Mouse (Mus musculus): ENCODE measurements around the gene Toporsl. TPM values are rescaled to one million over a fixed set of nuclear protein-coding genes. Genes with fewer than 3 reads are reported as not detected.

The Toporsl gene
- polyA plus RNA-seq (2014; fragmentation: Nextera tagmentation; extraction: Ambion mirVana) = not detected in 2 replicates

DNA sequence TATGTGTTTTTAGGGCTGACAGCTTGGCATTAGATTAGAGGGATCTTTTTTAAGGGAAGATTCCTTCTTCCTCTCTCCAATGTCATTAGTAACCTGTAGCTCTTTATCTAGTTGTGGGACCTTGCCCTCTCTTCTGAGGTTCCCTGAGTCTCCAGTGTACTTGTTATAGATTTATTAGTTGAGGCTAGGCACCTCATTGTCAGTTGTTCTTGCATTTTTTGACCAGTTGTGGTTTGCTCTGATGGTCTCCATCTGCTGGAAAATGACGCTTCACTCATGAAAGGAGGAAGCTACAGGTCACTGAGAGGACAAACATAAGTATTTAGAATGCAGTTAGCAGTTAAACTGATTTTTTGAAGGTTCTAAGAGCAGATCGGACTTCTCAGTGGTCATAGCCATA lies at the start of gene Toporsl:
Gene Toporsl, plus strand, starts transcription at position 348 of the 400 bp plus-strand sequence.
- Histone ChIP-seq H3K9me3 (ENCODE audit: control insufficient read depth, low read length) (no peaks in the 10 kb centered on the region), H3K4me1 (ENCODE audit: control insufficient read depth, insufficient read depth, low read length) (no peaks in the 10 kb centered on the region), H3K27ac (ENCODE audit: low read depth, low read length) (no peak within 1 kb of the TSS), H3K36me3 (ENCODE audit: control insufficient read depth, insufficient read depth, low read length) (no peaks in the 10 kb centered on the region), H3K4me3 (ENCODE audit: low read length) (no peak within 1 kb of the TSS), H3K9ac (ENCODE audit: low read depth, low read length) (no peak within 1 kb of the TSS), H3K27me3 (ENCODE audit: control insufficient read depth, insufficient read depth, low read length) (no peaks in the 10 kb centered on the region), H3K4me2 (replicated peaks; ENCODE audit: low read depth, low read length) (no peak within 1 kb of the TSS)
- no peak; the same call in 1 of the 2 replicates for ATAC-seq (ENCODE audit: low FRiP score, low TSS enrichment)
- WGBS = 39% methylated on average over 2 of the region's 2 CpGs

GRCm38 (mm10) chr4:52557672-52558071 lies 38.4 kb upstream of the Toporsl start:
- Histone ChIP-seq H3K27me3 (ENCODE audit: control insufficient read depth, insufficient read depth, low read length) (no peaks in the 10 kb centered on the region), H3K27ac (ENCODE audit: low read depth, low read length) (no peak overlapping the region), H3K36me3 (ENCODE audit: control insufficient read depth, insufficient read depth, low read length) (no peaks in the 10 kb centered on the region), H3K9me3 (ENCODE audit: control insufficient read depth, low read length) (no peaks in the 10 kb centered on the region), H3K9ac (ENCODE audit: low read depth, low read length) (no peak overlapping the region), H3K4me2 (replicated peaks; ENCODE audit: low read depth, low read length) (no peak overlapping the region), H3K4me1 (ENCODE audit: control insufficient read depth, insufficient read depth, low read length) (no peaks in the 10 kb centered on the region), H3K4me3 (ENCODE audit: low read length) (no peak overlapping the region)
- WGBS = 84% methylated on average over 1 of the region's 1 CpGs
- ATAC-seq (ENCODE audit: low FRiP score, low TSS enrichment) = no peak

DNA sequence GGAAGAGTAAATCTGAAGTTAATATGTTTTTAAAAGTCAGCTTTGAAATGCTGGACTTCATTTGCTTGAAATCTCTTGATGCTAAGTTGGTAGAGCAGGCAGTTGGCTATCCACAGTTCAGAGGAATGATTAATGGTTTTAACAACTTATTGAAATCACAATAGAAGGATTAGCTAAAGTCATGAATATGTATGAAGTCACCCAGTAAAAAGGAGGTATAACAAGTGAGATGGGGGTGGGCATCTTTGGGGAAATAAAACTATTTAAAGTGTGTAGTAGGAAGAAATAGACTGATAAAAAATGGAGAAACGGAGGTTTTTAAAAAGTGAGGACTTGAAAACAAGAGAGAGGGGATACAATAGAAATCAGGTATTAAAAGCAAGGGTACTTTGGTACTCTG lies 38.0 kb upstream of the Toporsl start:
- H3K9me3 ChIP-seq (ENCODE audit: control insufficient read depth, low read length) = no peaks in the 10 kb centered on the region
- H3K36me3 ChIP-seq (ENCODE audit: control insufficient read depth, insufficient read depth, low read length) = no peaks in the 10 kb centered on the region
- no peak overlapping the region for H3K4me2 ChIP-seq (replicated peaks; ENCODE audit: low read depth, low read length)
- no peaks in the 10 kb centered on the region for H3K4me1 ChIP-seq (ENCODE audit: control insufficient read depth, insufficient read depth, low read length)
- 66% methylated on average over 1 of the region's 1 CpGs for WGBS
- ATAC-seq (ENCODE audit: low FRiP score, low TSS enrichment) = no peak
- H3K27me3 ChIP-seq (ENCODE audit: control insufficient read depth, insufficient read depth, low read length) = no peaks in the 10 kb centered on the region
- no peak overlapping the region for H3K9ac ChIP-seq (ENCODE audit: low read depth, low read length)
- H3K27ac ChIP-seq (ENCODE audit: low read depth, low read length) = no peak overlapping the region
- H3K4me3 ChIP-seq (ENCODE audit: low read length) = no peak overlapping the region

GRCm38 (mm10) chr4:52563859-52564258 lies 32.2 kb upstream of the Toporsl start:
- Histone ChIP-seq H3K4me2 (replicated peaks; ENCODE audit: low read depth, low read length) (no peak overlapping the region), H3K36me3 (ENCODE audit: control insufficient read depth, insufficient read depth, low read length) (no peaks in the 10 kb centered on the region), H3K9ac (ENCODE audit: low read depth, low read length) (no peak overlapping the region), H3K4me3 (ENCODE audit: low read length) (no peak overlapping the region), H3K9me3 (ENCODE audit: control insufficient read depth, low read length) (no peaks in the 10 kb centered on the region), H3K27me3 (ENCODE audit: control insufficient read depth, insufficient read depth, low read length) (no peaks in the 10 kb centered on the region), H3K27ac (ENCODE audit: low read depth, low read length) (no peak overlapping the region), H3K4me1 (ENCODE audit: control insufficient read depth, insufficient read depth, low read length) (no peaks in the 10 kb centered on the region)
- no peak for ATAC-seq (ENCODE audit: low FRiP score, low TSS enrichment)
- 73% methylated on average over 1 of the region's 1 CpGs for WGBS

DNA sequence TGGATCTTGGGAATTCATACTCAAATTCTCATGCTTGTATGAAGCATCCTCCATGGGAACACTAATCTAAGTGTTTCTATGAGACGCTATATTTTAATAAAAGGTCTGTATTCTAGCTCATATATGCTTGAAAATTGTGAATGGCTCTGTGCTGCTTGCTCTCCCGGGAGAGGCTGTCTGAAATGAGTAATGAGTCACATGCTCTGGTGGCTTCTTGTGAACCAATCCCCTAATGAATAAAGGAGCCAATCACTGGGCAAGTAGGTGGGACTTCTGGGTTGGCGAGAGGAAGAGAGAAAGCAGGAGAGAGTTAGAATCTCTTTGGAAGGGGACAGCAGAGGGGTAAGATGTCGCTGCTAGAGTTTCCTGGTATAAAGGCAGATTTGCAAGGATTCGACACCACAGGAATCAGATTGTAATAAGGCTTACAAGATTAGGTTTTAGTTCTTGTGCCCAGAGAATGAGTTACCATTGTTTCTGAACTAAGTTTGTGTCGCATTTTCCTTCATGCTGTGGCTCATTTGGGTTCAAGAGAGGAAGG lies 9.8 kb upstream of the Toporsl start:
- no peak overlapping the region for H3K27ac ChIP-seq (ENCODE audit: low read depth, low read length)
- H3K27me3 ChIP-seq (ENCODE audit: control insufficient read depth, insufficient read depth, low read length) = no peaks in the 10 kb centered on the region
- ATAC-seq (ENCODE audit: low FRiP score, low TSS enrichment) = no peak
- WGBS = 72% methylated on average over 6 of the region's 6 CpGs
- no peak overlapping the region for H3K4me3 ChIP-seq (ENCODE audit: low read length)
- no peaks in the 10 kb centered on the region for H3K36me3 ChIP-seq (ENCODE audit: control insufficient read depth, insufficient read depth, low read length)
- H3K9ac ChIP-seq (ENCODE audit: low read depth, low read length) = no peak overlapping the region
- no peaks in the 10 kb centered on the region for H3K9me3 ChIP-seq (ENCODE audit: control insufficient read depth, low read length)
- no peaks in the 10 kb centered on the region for H3K4me1 ChIP-seq (ENCODE audit: control insufficient read depth, insufficient read depth, low read length)
- H3K4me2 ChIP-seq (replicated peaks; ENCODE audit: low read depth, low read length) = no peak overlapping the region

DNA sequence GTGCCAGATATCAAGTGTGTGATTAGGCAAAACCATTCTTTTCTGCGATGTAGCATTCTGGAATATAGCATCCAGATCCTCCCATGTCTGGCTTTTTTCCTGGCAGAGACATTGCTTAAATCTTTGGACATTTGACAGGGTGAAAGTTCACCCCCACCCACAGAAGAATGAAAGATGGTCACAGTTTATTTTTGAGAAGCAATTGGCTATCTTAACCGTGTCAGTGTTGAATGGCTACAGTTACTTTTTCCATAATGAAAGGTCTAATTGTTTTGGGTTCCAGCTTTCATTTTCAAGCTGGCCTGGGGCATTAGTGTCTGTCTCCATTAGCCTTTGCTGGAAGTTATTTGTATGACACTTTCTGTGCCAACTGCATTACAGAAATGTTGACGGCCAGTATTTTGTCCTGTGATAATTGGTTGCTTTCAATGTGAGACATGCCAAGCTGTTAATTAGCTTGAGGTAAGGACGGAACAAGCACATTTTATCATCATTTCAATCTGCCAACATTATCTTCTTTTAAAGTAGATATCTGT lies 2.2 kb upstream of the Toporsl start:
- Histone ChIP-seq H3K9me3 (ENCODE audit: control insufficient read depth, low read length) (no peaks in the 10 kb centered on the region), H3K4me3 (ENCODE audit: low read length) (no peak overlapping the region), H3K4me1 (ENCODE audit: control insufficient read depth, insufficient read depth, low read length) (no peaks in the 10 kb centered on the region), H3K9ac (ENCODE audit: low read depth, low read length) (no peak overlapping the region), H3K27me3 (ENCODE audit: control insufficient read depth, insufficient read depth, low read length) (no peaks in the 10 kb centered on the region), H3K27ac (ENCODE audit: low read depth, low read length) (no peak overlapping the region), H3K4me2 (replicated peaks; ENCODE audit: low read depth, low read length) (no peak overlapping the region), H3K36me3 (ENCODE audit: control insufficient read depth, insufficient read depth, low read length) (no peaks in the 10 kb centered on the region)
- 77% methylated on average over 4 of the region's 4 CpGs for WGBS
- no peak for ATAC-seq (ENCODE audit: low FRiP score, low TSS enrichment)

- Histone ChIP-seq H3K9ac (ENCODE audit: low read depth, low read length) (no peak overlapping the region), H3K4me1 (ENCODE audit: control insufficient read depth, insufficient read depth, low read length) (no peaks in the 10 kb centered on the region), H3K36me3 (ENCODE audit: control insufficient read depth, insufficient read depth, low read length) (no peaks in the 10 kb centered on the region), H3K4me2 (replicated peaks; ENCODE audit: low read depth, low read length) (no peak overlapping the region), H3K4me3 (ENCODE audit: low read length) (no peak overlapping the region), H3K27me3 (ENCODE audit: control insufficient read depth, insufficient read depth, low read length) (no peaks in the 10 kb centered on the region), H3K27ac (ENCODE audit: low read depth, low read length) (no peak overlapping the region), H3K9me3 (ENCODE audit: control insufficient read depth, low read length) (no peaks in the 10 kb centered on the region)
- ATAC-seq (ENCODE audit: low FRiP score, low TSS enrichment) = no peak
- 92% methylated on average over 13 of the region's 13 CpGs for WGBS
Observed at GRCm38 (mm10) chr4:52594632-52595031, 1.4 kb upstream of the Toporsl start.

- ATAC-seq (ENCODE audit: low FRiP score, low TSS enrichment) = 0 out of 2 replicates have a peak, but pooled peaks have one; percentile 52
- H3K4me3 ChIP-seq (ENCODE audit: low read length) = no peak overlapping the region
- H3K9me3 ChIP-seq (ENCODE audit: control insufficient read depth, low read length) = no peaks in the 10 kb centered on the region
- H3K36me3 ChIP-seq (ENCODE audit: control insufficient read depth, insufficient read depth, low read length) = no peaks in the 10 kb centered on the region
- no peak overlapping the region; the same call in 1 of the 2 replicates for H3K27ac ChIP-seq (ENCODE audit: low read depth, low read length)
- 29% methylated on average over 7 of the region's 7 CpGs for WGBS
- H3K4me2 ChIP-seq (replicated peaks; ENCODE audit: low read depth, low read length) = no peak overlapping the region
- H3K9ac ChIP-seq (ENCODE audit: low read depth, low read length) = no peak overlapping the region
- no peaks in the 10 kb centered on the region for H3K4me1 ChIP-seq (ENCODE audit: control insufficient read depth, insufficient read depth, low read length)
- no peaks in the 10 kb centered on the region for H3K27me3 ChIP-seq (ENCODE audit: control insufficient read depth, insufficient read depth, low read length)
Observed at GRCm38 (mm10) chr4:52598180-52598881, 2.3 kb downstream of the Toporsl start.

- H3K4me1 ChIP-seq (ENCODE audit: control insufficient read depth, insufficient read depth, low read length) = no peaks in the 10 kb centered on the region
- ATAC-seq (ENCODE audit: low FRiP score, low TSS enrichment) = no peak
- H3K9me3 ChIP-seq (ENCODE audit: control insufficient read depth, low read length) = no peaks in the 10 kb centered on the region
- H3K4me2 ChIP-seq (replicated peaks; ENCODE audit: low read depth, low read length) = no peak overlapping the region
- H3K4me3 ChIP-seq (ENCODE audit: low read length) = no peak overlapping the region
- H3K9ac ChIP-seq (ENCODE audit: low read depth, low read length) = no peak overlapping the region
- no peaks in the 10 kb centered on the region for H3K36me3 ChIP-seq (ENCODE audit: control insufficient read depth, insufficient read depth, low read length)
- no peak overlapping the region for H3K27ac ChIP-seq (ENCODE audit: low read depth, low read length)
- no peaks in the 10 kb centered on the region for H3K27me3 ChIP-seq (ENCODE audit: control insufficient read depth, insufficient read depth, low read length)
- WGBS = 58% methylated on average over 3 of the region's 3 CpGs
Observed at GRCm38 (mm10) chr4:52606923-52607322, 10.8 kb downstream of the Toporsl start.

Data from kidney, embryonic 14.5 days (tissue).